Mouse (Mus musculus): Measurements from ENCODE around the gene Usp28. TPM values are rescaled to one million over a fixed set of nuclear protein-coding genes. Genes with fewer than 3 reads are reported as not detected.

The Usp28 gene
- polyA plus RNA-seq (2014; fragmentation: Nextera tagmentation; extraction: Ambion mirVana), result 106 and 119 TPM in 2 replicates

- H3K4me3 ChIP-seq (ENCODE audit: low read depth, low read length), result peak within 1 kb of the TSS; percentile 75
- no peaks in the 10 kb centered on the region for H3K36me3 ChIP-seq (ENCODE audit: control insufficient read depth, insufficient read depth, low read length)
- H3K27ac ChIP-seq (ENCODE audit: low read depth, low read length), result peak within 1 kb of the TSS; percentile 93
- H3K4me1 ChIP-seq (ENCODE audit: control insufficient read depth, insufficient read depth, low read length), result peaks cover 24% of the 10 kb centered on the region
- peak within 1 kb of the TSS; percentile 91 for H3K9ac ChIP-seq (ENCODE audit: low read depth, low read length)
- under 1% methylated on average over 80 of the region's 94 CpGs for WGBS (ENCODE audit: insufficient replicate concordance)
- H3K27me3 ChIP-seq (ENCODE audit: control insufficient read depth, insufficient read depth, low read length), result no peaks in the 10 kb centered on the region
- no peaks in the 10 kb centered on the region for H3K9me3 ChIP-seq (replicated peaks; ENCODE audit: control insufficient read depth, low read length)
- peak; percentile 92 for ATAC-seq (replicated peaks; ENCODE audit: insufficient number of reproducible peaks, low FRiP score, low TSS enrichment)
- H3K4me2 ChIP-seq, result peak within 1 kb of the TSS; percentile 85
Measured at GRCm38 (mm10) chr9:48984845-48985707, at the start of gene Usp28. Usp28 (plus strand) TSS chr9:48985375.

- WGBS (ENCODE audit: insufficient replicate concordance), result 63% methylated on average over 1 of the region's 1 CpGs
- no peaks in the 10 kb centered on the region for H3K27me3 ChIP-seq (ENCODE audit: control insufficient read depth, insufficient read depth, low read length)
- H3K9me3 ChIP-seq (replicated peaks; ENCODE audit: control insufficient read depth, low read length), result no peaks in the 10 kb centered on the region
- H3K36me3 ChIP-seq (ENCODE audit: control insufficient read depth, insufficient read depth, low read length), result no peaks in the 10 kb centered on the region
- H3K27ac ChIP-seq (ENCODE audit: low read depth, low read length), result no peak overlapping the region
- ATAC-seq (replicated peaks; ENCODE audit: insufficient number of reproducible peaks, low FRiP score, low TSS enrichment), result no peak
- peaks cover 8% of the 10 kb centered on the region; the same call in 1 of the 2 replicates for H3K4me1 ChIP-seq (ENCODE audit: control insufficient read depth, insufficient read depth, low read length)
- no peak overlapping the region for H3K9ac ChIP-seq (ENCODE audit: low read depth, low read length)
- no peak overlapping the region for H3K4me2 ChIP-seq
- H3K4me3 ChIP-seq (ENCODE audit: low read depth, low read length), result no peak overlapping the region
Measured at GRCm38 (mm10) chr9:48942349-48942748, 42.8 kb upstream of the Usp28 start.

DNA sequence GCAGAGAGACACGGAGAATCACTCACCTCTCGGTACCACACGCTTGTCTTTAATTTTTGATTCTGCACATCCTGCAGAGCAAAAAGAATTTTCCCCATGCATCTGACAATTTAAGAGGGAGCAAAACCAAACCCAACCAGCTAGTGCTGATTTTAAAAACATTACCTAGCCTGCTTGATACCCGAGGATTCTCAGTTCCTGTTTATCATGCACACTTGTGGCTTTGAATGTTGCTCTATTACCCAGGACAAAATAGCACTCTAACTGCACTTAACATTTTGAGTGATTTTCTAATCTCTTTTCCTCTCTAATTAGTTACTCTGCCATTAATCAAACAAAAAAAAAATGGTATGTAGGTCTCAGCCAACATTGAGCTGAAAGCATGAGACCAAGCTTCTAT, 37.6 kb upstream of the Usp28 start:
- Histone ChIP-seq H3K36me3 (ENCODE audit: control insufficient read depth, insufficient read depth, low read length) (no peaks in the 10 kb centered on the region), H3K9ac (ENCODE audit: low read depth, low read length) (no peak overlapping the region), H3K4me2 (no peak overlapping the region), H3K4me1 (ENCODE audit: control insufficient read depth, insufficient read depth, low read length) (peaks cover 2% of the 10 kb centered on the region; the same call in 1 of the 2 replicates), H3K4me3 (ENCODE audit: low read depth, low read length) (no peak overlapping the region), H3K27ac (ENCODE audit: low read depth, low read length) (no peak overlapping the region), H3K27me3 (ENCODE audit: control insufficient read depth, insufficient read depth, low read length) (no peaks in the 10 kb centered on the region), H3K9me3 (replicated peaks; ENCODE audit: control insufficient read depth, low read length) (no peaks in the 10 kb centered on the region)
- WGBS (ENCODE audit: insufficient replicate concordance), result 77% methylated on average over 4 of the region's 4 CpGs
- no peak for ATAC-seq (replicated peaks; ENCODE audit: insufficient number of reproducible peaks, low FRiP score, low TSS enrichment)

DNA sequence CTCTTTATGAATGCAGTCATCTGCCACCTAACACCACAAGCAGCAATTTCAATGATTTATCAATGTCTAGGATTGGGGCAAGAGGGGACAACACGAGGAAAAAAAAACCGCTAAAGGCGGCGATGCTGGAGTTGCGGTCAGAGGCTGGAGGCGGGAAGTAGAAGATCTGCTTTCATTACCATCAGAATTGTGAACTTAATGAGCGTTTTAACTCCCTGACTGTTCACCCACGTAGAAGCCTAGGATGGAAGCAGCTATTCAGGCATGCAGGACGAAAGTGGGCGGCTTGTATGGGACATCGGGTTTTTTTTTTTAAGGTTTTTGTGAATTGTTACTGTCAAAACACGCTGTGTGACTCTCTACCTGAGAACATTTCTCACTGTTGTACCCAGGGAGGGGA, 23.9 kb upstream of the Usp28 start:
- H3K9ac ChIP-seq (ENCODE audit: low read depth, low read length), result no peak overlapping the region
- H3K4me1 ChIP-seq (ENCODE audit: control insufficient read depth, insufficient read depth, low read length), result no peaks in the 10 kb centered on the region
- H3K4me2 ChIP-seq, result no peak overlapping the region
- peaks cover 4% of the 10 kb centered on the region for H3K27me3 ChIP-seq (ENCODE audit: control insufficient read depth, insufficient read depth, low read length)
- H3K27ac ChIP-seq (ENCODE audit: low read depth, low read length), result no peak overlapping the region
- H3K9me3 ChIP-seq (replicated peaks; ENCODE audit: control insufficient read depth, low read length), result no peaks in the 10 kb centered on the region
- 42% methylated on average over 12 of the region's 12 CpGs for WGBS (ENCODE audit: insufficient replicate concordance)
- no peaks in the 10 kb centered on the region for H3K36me3 ChIP-seq (ENCODE audit: control insufficient read depth, insufficient read depth, low read length)
- H3K4me3 ChIP-seq (ENCODE audit: low read depth, low read length), result no peak overlapping the region
- ATAC-seq (replicated peaks; ENCODE audit: insufficient number of reproducible peaks, low FRiP score, low TSS enrichment), result no peak

GRCm38 (mm10) chr9:48962131-48962530, 23.0 kb upstream of the Usp28 start:
- Histone ChIP-seq H3K27ac (ENCODE audit: low read depth, low read length) (no peak overlapping the region), H3K4me2 (no peak overlapping the region), H3K9ac (ENCODE audit: low read depth, low read length) (no peak overlapping the region), H3K4me1 (ENCODE audit: control insufficient read depth, insufficient read depth, low read length) (no peaks in the 10 kb centered on the region), H3K9me3 (replicated peaks; ENCODE audit: control insufficient read depth, low read length) (no peaks in the 10 kb centered on the region), H3K27me3 (ENCODE audit: control insufficient read depth, insufficient read depth, low read length) (peaks cover 4% of the 10 kb centered on the region), H3K36me3 (ENCODE audit: control insufficient read depth, insufficient read depth, low read length) (no peaks in the 10 kb centered on the region), H3K4me3 (ENCODE audit: low read depth, low read length) (no peak overlapping the region)
- 30% methylated on average over 7 of the region's 7 CpGs for WGBS (ENCODE audit: insufficient replicate concordance)
- ATAC-seq (replicated peaks; ENCODE audit: insufficient number of reproducible peaks, low FRiP score, low TSS enrichment), result no peak

DNA sequence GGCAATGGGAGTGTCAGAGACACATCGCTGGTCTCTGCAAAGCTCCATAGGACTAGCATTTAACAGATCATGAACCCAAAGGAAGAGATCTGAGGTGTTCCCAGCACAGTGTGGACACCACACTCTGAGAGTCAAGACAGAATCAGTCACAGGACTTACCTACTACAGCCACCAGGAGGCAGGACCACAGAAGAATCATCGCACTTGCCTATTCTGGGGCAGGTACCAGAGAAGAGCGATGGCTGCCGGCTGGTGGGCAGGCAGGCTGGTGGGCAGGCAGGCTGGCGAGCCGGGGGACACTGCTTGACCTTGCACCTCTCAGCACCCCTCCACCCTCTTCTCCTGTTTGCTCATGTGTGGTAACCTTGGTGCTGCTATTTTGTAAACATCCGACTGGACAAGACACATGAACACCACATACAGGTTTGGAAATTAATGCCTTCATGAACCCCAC, 20.6 kb upstream of the Usp28 start, which contains the start of gene Htr3b:
Htr3b (minus strand) TSS at position 404 of the 454 bp plus-strand sequence.
- no peak for ATAC-seq (replicated peaks; ENCODE audit: insufficient number of reproducible peaks, low FRiP score, low TSS enrichment)
- WGBS (ENCODE audit: insufficient replicate concordance), result 61% methylated on average over 7 of the region's 7 CpGs
- no peaks in the 10 kb centered on the region for H3K36me3 ChIP-seq (ENCODE audit: control insufficient read depth, insufficient read depth, low read length)

GRCm38 (mm10) chr9:48972494-48972893, 12.7 kb upstream of the Usp28 start:
- ATAC-seq (replicated peaks; ENCODE audit: insufficient number of reproducible peaks, low FRiP score, low TSS enrichment), result no peak
- Histone ChIP-seq H3K27ac (ENCODE audit: low read depth, low read length) (no peak overlapping the region), H3K4me2 (no peak overlapping the region), H3K4me1 (ENCODE audit: control insufficient read depth, insufficient read depth, low read length) (no peaks in the 10 kb centered on the region), H3K27me3 (ENCODE audit: control insufficient read depth, insufficient read depth, low read length) (no peaks in the 10 kb centered on the region), H3K4me3 (ENCODE audit: low read depth, low read length) (no peak overlapping the region), H3K9me3 (replicated peaks; ENCODE audit: control insufficient read depth, low read length) (no peaks in the 10 kb centered on the region), H3K36me3 (ENCODE audit: control insufficient read depth, insufficient read depth, low read length) (no peaks in the 10 kb centered on the region), H3K9ac (ENCODE audit: low read depth, low read length) (no peak overlapping the region)
- 29% methylated on average over 3 of the region's 3 CpGs for WGBS (ENCODE audit: insufficient replicate concordance)

More for the DNA sequence above, 20.6 kb upstream of the Usp28 start, which contains the start of gene Htr3b:
- H3K4me1 ChIP-seq (ENCODE audit: control insufficient read depth, insufficient read depth, low read length), result no peaks in the 10 kb centered on the region
- H3K27me3 ChIP-seq (ENCODE audit: control insufficient read depth, insufficient read depth, low read length), result peaks cover 4% of the 10 kb centered on the region
- H3K4me2 ChIP-seq, result no peak within 1 kb of the TSS
- H3K27ac ChIP-seq (ENCODE audit: low read depth, low read length), result no peak within 1 kb of the TSS
- H3K4me3 ChIP-seq (ENCODE audit: low read depth, low read length), result no peak within 1 kb of the TSS
- H3K9ac ChIP-seq (ENCODE audit: low read depth, low read length), result no peak within 1 kb of the TSS
- no peaks in the 10 kb centered on the region for H3K9me3 ChIP-seq (replicated peaks; ENCODE audit: control insufficient read depth, low read length)

DNA sequence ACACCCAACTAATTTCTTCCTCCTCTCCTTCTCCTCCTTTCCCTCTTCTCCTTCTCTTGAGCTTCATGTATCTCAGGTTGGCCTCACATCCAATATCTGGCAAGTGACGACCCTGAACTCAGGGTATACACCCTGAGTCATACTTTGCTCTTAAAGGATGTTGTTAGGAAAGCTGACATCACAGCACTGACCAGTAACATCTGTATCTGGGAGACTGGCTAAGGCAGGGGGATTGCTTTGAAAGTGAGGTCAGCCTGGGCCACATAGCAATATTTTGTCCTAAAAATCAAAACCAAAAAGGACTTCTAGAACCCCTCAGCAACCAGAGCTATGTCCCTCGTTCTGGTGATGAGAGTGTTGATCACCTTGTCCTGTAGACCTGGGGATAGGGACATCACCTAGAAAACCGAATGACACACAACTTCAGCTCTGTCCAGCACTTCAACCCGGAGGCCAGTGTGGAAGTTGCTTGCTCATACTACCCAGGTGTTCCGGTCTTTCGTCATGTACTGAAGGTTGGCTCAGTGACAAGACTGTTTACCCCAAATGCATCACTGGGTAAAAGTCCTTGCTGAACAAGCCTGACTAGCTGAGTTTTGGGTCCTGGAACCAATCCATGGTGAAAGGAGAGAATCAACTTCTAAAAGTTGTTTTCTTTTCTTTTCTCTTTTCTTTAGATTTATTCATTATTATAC, 8.4 kb upstream of the Usp28 start:
- Histone ChIP-seq H3K9me3 (replicated peaks; ENCODE audit: control insufficient read depth, low read length) (no peaks in the 10 kb centered on the region), H3K27me3 (ENCODE audit: control insufficient read depth, insufficient read depth, low read length) (no peaks in the 10 kb centered on the region), H3K27ac (ENCODE audit: low read depth, low read length) (no peak overlapping the region), H3K4me2 (no peak overlapping the region), H3K4me3 (ENCODE audit: low read depth, low read length) (no peak overlapping the region), H3K36me3 (ENCODE audit: control insufficient read depth, insufficient read depth, low read length) (no peaks in the 10 kb centered on the region), H3K4me1 (ENCODE audit: control insufficient read depth, insufficient read depth, low read length) (peaks cover 6% of the 10 kb centered on the region), H3K9ac (ENCODE audit: low read depth, low read length) (no peak overlapping the region)
- no peak for ATAC-seq (replicated peaks; ENCODE audit: insufficient number of reproducible peaks, low FRiP score, low TSS enrichment)
- 76% methylated on average over 6 of the region's 6 CpGs for WGBS (ENCODE audit: insufficient replicate concordance)

Measured in heart, embryonic 11.5 days (tissue).